Mouse (Mus musculus) spleen, postnatal 36 days (tissue): ENCODE data around the gene Agpat1.

Experiments used
- DNase-seq, 2 experiments: peaks; one replicate each; pipeline ENCODE4 v3.0.0; 2022; ENCODE audit warnings: low spot score in 2 of 2, mixed read lengths in 1 of 2

The Agpat1 gene

DNA sequence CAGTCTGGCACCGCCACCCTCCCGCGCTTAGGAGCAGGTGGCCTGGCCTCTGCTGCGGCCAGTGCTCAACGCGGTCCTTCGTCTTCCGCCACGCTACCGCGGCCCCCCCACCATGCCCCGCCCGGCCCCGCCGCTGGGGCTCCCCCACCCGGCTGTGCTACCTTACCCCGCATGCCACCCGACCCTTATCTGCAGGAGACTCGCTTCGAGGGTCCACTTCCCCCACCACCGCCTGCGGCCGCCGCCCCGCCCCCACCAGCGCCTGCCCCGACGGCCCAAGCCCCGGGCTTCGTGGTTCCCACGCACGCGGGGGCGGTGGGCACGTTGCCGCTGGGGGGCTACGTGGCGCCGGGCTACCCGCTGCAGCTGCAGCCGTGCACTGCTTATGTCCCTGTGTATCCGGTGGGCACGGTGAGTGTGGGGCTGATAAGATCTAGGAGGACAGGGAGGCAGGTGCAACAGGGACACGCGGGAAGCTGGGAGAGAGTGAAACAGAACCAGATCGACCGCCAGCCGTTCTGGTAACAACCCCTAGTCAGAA is 26.8 kb downstream of the Agpat1 start:
- DNase-seq, result no peak

DNA sequence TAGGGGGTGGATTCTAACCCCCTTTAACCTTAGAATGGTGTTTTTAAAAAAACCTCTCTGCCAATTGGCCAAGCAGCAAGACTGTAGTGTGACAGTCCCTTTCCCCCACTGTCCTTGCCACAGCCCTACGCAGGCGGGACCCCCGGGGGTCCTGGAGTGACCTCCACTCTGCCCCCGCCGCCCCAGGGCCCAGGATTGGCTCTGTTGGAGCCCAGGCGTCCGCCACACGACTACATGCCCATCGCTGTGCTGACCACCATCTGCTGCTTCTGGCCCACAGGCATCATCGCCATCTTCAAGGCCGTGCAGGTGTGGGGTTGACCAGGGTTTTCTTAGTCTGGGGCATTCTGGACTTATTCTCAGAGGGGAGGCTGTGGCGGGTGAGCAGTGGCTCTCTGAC is 27.6 kb downstream of the Agpat1 start:
- no peak for DNase-seq

DNA sequence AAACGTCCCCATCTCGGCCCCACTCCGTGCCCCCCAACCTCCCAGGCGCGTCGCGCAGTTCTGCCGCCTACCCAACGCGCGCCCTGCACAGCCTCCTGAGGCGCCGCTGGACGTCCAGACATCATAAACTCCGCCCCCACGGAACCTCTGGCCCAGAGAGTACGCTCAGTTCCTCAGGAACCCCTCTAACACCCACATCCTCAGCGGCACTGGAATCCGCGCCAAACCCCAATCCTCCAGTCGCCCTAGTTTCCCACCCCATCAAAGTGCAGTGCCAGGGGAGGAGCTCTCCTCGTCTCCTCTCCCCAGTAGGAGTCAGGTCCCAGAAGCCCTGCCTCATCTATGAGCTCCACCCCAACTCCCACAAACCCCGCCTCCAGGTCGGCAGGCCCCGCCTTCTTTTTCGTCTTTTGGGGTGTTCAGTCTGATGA is 28.2 kb downstream of the Agpat1 start:
- DNase-seq, result peak; percentile 66 to 78

DNA sequence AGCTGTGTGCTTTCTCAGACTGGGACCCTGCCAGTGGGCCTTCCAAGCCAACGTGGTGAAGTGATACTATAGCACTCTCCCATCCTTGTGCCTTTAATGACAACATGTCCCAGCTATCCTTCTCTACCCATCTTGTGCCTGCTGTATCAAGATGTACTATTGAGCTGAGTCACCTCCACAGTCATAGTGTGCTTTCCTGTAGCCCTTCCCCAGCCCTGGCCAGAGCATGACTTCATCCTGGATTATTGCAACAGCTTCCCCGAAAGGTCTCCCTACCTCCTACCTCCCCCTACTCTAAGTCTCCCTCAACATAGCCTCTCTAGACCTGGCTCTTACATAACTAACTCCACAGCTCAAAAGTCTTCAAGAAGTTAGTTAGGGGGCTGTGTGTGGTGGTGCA is 31.6 kb downstream of the Agpat1 start:
- no peak for DNase-seq

DNA sequence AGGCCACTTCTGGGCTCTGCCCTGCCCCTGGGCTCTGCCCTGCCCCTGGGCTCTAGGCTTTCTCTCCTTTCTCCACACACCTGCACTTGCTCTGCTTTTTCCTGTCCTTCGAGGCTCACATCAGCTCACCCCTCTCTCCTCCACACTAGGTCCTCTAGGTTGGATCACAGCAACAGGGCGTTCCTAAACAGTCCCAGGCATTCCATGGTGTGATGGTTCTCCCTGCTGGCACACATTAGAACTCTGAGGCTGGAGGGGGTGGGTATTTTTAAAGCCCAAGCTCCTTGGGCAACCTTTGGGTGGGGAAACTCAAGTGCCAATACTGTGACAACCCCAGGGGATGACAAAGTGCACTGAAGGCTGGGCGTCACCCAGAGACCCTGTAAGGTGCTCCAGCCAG is 33.4 kb downstream of the Agpat1 start:
- no peak for DNase-seq

DNA sequence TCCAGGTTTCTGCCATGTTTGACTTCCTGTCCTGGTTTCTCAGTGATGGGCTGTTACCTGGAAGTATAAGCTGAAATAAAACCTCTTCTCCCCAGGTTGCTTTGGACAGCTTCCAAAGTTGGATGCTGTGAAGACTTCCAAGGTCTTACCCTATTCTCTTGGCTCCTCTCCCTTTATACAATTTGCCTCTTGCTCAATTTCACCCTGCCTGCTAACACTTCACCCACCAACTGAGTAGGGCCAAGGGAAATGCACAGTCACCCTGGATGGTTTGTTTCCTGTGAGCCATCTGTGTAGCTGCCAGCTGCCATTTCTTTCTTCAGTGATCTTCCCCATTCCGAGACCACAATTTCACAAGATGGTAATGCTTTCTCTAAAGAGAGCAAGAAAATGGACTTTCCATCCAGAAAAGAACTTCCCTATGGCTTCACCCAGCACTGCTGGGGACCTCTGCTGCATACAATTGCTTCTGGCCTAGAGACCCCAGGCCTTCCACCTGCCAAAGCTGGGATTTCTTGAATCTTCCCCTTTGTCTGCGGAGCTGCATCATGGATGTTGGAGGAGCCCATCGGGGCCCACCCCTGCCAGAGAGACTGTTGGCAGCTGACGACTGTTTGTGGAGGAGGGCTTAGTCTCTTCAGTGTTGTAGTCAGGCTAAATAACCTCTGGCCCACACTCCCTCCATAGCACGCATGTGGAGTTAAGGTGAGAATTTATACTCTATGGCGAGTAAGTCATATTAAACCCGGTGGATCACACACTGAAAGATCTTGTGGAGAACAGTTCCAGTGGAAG is 35.6 kb downstream of the Agpat1 start:
- no peak for DNase-seq

DNA sequence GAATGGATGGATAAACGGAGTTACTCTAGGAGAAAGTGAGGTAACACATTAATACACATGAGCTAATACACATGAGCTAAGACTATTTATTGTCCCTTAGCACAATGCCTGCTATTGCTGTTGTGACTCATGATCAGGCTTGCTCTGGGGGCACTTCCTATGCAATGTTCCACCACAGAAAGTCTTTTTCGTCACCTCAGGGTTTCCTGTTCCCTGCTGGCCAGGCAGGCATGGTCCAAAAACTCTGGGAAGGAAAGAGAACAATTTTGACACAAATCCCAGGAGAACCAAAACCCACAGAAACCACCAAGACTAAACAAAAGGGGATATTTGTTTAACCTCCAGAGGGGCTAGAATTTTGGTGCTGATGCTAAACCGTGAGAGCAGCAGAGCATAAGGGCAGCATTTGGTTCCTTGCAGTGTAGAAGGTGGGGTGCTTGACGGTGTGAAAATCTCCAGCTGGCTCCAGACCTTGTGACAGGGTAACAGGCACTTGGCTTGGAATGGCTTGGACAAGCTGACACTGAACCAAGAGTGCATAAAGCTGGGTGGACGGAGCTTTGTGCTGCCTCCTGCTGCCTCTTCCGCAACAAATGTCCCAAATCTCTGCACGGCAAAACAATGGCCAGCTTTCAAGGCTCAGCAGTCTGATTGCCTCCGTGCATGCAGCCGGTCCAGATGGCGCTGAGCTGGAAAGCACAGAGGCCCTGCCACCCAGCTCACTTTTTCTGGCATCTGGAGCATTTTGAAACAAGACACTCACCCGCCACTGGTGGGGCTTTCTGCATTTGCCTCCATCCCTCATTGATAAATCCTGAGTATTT is 36.9 kb downstream of the Agpat1 start:
- no peak for DNase-seq

DNA sequence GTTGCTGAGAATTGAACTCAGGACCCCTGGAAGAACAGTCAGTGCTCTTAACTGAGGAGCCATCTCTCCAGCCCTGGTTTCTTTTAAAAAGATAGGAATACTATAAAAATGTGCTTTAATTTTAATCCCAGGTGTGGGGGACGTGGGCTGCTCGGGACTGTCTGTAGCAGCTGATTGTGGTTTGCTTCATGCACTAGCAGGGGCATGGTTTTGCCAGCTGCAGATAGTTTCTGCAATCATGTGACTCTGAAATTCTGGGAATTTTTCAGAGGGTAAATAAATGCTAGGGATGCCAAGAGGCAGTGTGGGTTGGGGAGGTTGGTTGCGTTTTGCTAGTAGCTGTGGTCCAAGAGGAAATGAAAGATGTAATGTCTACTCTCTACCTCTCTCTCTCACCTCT is 37.9 kb downstream of the Agpat1 start:
- DNase-seq, result no peak

DNA sequence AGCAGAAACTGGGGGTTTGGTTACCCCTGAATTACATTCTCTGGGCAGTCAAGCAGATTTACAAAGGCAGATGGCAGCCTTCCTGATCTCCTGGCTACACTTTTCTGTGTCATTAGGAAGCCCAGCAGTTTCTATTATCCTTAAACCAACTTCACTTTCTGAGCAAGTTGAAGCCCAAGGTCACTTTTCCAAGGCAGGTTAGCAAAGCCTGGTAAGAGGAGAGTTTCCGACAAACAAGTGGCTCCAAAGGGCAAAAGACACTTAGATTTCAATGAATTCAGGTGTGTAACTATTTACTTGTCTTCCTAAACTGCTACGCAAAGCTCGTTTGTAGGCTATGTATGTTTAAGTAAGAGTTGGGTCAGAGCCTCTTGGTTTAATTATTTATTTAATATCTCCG is 39.3 kb downstream of the Agpat1 start:
- DNase-seq, result no peak

DNA sequence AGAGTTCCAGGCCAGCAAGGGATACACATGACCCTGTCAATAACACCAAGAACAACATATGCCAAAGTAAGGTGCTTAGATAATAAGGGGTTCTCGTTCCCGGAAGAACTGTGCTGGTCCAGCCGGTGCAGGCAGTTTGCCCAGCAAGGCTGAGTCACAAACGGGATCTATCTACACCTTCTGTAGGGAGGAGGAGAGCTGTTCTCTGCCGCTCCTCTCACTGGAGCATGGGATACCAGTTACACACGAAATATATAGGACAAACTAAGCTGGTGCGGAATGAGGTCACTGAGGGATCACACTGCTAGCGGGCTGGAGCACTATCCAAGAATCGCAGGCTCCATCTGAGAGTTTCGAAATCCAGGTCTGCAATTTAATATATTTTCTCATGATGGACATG is 39.9 kb downstream of the Agpat1 start:
- DNase-seq, result no peak

DNA sequence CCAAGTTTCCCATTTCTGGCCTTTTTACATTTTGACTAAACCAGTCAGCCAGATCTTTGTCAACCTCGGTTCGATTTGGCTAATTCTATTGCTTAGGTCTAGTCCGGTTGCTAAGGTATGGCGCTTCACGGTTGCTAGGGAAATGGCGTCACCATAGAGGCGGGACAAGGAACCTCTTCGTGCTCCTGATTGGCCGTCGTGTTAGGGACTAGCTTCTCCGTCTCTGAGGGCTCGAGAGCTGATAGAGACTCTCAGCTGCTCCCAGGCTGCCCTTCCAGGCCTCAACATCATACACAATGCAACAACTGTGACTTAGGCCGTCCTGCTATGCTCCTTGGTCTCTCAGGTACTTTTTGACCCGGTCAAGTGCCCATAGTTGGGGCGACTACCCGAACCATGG is 40.5 kb downstream of the Agpat1 start, which contains the start of gene Fkbpl:
Fkbpl (plus strand) TSS at position 157 of the 400 bp plus-strand sequence.
- DNase-seq, result peak; percentile 92 to 95

DNA sequence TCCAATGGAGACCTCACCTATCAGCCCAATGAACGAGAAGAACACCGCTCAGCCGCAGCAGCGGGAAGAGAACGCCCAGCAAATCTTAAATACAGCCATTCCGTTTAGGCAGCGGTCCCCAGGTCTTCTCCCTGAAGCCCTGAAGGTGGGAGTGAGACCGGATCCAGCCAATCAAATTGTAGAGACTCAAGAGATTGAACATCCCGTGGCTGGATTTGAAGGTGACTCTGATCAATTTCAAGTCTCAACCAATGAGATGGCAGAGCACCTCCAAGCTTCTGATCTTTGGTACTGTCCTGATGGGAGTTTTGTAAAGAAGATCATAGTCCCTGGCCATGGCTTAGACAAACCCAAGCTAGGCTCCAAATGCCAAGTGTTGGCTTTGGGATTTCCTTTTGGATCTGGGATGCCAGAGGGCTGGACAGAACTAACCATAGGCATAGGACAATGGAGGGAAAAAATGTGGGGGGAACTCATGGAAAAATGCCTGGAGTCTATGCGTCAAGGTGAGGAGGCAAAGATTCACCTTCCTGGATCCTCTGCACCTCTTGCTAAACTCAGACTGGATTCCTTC is 41.3 kb downstream of the Agpat1 start:
- DNase-seq, result no peak

DNA sequence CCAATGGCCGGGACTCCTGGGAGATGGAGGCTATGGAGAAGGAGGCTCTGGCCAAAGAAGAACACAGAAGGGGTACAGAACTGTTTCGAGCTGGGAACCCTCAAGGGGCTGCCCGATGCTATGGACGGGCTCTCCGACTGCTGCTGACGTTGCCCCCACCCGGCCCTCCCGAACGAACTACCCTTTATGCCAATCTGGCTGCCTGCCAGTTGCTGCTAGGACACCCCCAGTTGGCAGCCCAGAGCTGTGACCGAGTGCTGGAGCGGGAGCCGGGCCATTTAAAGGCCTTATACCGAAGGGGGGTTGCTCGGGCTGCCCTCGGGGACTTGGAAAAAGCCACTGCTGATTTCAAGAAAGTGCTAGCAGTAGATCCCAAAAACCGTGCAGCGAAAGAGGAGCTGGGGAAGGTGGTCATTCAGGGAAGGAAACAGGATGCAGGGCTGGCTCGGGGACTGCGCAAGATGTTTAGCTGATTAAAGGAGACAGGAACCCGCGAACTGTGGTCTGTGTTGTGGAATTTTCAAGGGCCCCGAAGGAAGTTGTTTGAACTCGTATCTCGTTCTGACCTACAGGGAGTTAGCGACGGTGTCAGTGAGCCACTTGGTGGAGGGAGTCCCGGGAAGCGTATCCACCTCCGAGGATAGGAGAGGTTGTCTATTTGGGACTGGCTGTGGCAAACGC is 41.9 kb downstream of the Agpat1 start:
- no peak for DNase-seq

DNA sequence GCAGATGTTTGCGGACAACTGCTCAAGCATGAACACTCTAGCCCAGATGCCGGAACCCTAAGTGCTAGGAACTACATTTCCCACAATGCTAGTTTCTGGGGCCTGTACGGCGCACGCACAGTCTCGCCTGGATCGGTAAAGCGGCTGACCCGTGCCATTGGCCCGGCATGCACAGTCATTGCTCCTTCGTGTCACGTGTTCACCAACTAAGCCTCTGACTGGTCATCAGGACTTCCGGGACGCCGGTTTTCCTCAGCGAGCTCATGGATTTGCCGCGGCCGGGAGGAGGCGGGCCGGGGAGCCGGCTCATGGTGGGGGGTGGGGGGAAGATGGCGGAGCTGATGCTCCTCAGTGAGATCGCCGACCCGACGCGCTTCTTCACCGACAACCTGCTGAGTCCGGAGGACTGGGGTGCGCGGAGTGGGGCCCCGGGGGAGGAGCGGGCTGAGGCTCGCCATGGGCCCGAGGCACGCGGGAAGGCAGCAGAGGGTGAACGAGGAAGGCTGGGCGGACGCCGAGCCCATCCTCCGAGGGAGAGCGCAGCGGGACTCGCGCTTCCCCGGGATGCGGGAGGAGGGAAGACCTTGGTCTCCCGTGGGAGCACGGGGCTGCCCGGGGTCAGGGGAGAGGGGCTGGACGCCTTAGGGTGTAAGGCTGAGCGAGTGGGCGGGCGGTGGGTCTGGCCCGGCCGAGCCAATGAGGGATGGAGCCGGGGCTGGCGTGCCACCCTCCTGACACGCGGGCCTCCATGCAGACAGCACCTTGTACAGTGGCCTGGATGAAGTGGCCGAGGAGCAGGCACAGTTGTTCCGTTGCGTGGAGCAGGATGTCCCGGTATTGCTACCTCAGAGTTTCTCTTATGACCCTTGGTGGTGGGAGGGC is 43.1 kb downstream of the Agpat1 start, which contains the start of gene Atf6b:
Atf6b (plus strand) TSS at position 241 of the 882 bp plus-strand sequence.
- peak; percentile 97 to 98 for DNase-seq

DNA sequence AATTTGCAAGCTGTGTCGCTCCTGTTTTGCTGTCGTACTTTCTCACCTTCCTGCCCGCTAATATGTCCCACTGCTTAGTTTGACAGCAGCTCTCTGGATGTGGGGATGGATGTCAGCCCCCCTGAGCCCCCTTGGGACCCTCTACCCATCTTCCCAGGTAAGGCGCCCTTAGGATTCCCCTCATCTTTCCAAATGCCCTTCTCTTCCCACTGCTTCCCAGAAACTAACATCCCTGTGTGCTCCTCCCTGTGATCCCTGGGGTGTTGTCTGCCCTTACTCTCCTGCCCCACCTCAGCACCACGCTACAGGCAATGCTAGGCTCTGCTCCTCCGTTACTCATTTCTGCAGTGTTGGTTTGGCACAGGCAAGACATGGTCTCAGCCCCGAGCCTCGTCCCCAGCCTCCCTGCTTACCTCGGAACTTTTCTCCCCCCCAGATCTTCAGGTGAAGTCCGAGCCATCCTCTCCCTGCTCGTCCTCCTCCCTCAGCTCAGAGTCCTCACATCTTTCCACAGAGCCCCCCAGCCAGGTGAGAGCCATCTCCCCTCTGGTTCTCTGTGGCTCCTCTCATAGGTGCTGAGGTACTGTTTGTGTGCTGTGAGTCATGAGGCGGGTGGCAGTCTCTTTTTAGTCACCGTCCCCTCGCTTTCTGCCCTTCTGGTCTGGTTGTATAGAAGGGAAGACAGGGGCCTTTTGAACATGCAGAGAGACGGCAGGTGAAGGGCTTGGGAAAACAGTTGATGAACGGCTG is 44.3 kb downstream of the Agpat1 start:
- DNase-seq, result no peak

DNA sequence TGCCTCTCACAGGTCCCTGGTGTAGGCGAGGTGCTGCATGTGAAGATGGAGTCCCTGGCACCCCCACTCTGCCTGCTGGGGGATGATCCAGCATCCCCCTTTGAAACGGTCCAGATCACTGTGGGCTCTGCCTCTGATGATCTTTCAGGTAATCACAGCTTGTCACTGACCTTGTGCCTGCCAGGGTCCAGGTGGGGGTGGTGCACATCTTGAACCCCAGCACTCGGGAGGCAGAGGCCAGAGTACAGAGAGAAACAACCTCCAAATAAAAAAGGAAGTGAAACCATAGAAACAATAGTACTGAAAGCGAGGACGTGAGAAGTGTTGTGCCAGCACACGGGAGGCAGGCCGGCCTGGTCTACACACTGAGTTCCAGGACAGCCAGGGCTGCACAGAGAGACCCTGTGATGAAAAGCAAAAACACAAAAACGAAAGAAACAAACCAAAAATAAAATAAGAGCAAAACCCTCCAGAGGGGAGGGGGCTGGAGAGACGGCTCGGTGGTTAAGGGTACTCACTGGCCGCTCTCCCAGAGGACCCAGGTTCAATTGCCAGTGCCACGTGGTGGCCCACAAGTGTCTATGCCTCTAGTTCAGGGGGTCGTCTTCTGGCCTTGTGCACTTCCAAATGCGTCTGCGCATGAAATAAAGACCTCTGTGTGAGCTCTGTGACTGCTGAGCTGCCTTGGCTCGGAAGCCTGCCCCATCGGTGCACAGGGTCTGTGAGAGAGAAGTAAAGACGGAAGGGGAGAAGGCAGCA is 45.2 kb downstream of the Agpat1 start:
- peak in 1 of 2 experiments; percentile 34 for DNase-seq

DNA sequence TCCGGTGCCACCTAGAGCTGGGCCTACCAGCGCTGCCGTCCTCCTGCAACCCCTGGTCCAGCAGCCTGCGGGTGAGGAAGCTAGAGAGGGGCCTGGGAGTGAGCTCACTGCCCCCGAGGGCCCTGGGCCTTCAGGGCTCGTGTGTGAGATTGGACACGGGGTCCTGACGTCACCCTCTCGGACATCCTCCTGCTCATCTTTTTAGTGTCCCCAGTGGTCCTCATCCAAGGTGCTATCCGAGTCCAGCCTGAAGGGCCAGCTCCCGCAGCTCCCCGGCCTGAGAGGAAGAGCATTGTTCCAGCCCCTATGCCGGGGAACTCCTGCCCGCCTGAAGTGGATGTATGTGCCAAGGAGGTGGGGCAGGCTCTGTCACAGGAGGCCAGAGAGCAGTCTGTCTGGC is 46.7 kb downstream of the Agpat1 start:
- DNase-seq, result no peak

DNA sequence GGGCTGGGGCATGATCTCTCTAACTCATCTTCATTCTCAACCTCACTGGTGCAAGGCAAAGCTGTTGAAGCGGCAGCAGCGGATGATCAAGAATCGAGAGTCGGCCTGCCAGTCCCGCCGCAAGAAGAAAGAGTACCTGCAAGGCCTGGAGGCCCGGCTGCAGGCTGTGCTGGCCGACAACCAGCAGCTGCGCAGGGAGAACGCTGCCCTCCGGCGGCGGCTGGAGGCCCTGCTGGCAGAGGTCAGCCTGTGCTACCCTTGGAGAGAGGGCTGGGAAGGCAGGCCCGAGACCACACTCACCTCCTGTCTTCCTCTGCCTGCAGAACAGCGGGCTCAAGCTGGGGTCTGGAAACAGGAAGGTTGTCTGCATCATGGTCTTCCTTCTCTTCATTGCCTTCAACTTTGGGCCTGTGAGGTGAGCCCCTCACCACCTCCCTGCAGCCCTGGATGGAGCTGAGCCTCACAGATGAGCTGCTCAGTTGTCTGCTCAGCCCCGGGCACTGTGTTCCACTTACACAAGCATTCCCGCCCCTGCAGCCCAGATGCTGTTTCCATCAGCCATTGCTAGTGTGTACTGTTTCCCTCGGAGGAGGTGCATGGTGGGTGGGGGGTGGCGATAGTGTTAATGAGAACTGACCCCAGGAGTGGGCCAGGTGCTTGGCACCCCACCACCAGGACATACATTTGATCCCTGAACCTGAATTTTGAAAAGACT is 47.6 kb downstream of the Agpat1 start:
- DNase-seq, result no peak
